Mouse (Mus musculus): ENCODE results near the gene Rpl10a. TPM values are rescaled to one million over a fixed set of nuclear protein-coding genes. Genes with fewer than 3 reads are reported as not detected.
"Not testable (repeated sequence)": the region's sequence is repeated elsewhere in the genome, so short reads cannot be mapped to it uniquely, and the experiment has no call there.

The Rpl10a gene
- total and polyA plus RNA-seq, 2 experiments from 2014 or later = 255 to 939 TPM

- DNase-seq (ENCODE audit: low spot score) (no peak), ATAC-seq (ENCODE audit: insufficient read depth, low read depth) (peak; percentile 53; the same call in 1 of the 2 replicates)
- peak overlapping the region; percentile 93 for H3K27ac ChIP-seq (ENCODE audit: low read depth)
Measured at GRCm38 (mm10) chr17:28327673-28328325, 472 bp upstream of the Rpl10a start.

GRCm38 (mm10) chr17:28328946-28329345, 675 bp downstream of the Rpl10a start:
- WGBS = under 1% methylated on average over 25 of the region's 25 CpGs
- ATAC-seq (ENCODE audit: insufficient read depth, low read depth) = peak; percentile 13
- H3K4me1 ChIP-seq (ENCODE audit: control insufficient read depth, insufficient read depth) = peaks cover 18% of the 10 kb centered on the region

More at GRCm38 (mm10) chr17:28327673-28328325, 472 bp upstream of the Rpl10a start:
- H3K36me3 ChIP-seq (replicated peaks; ENCODE audit: control insufficient read depth, insufficient read depth, low read length) = peaks cover 33% of the 10 kb centered on the region
- peak overlapping the region; percentile 73 for H3K4me3 ChIP-seq (ENCODE audit: low read depth, low read length)
- no peaks in the 10 kb centered on the region for H3K27me3 ChIP-seq (ENCODE audit: control insufficient read depth, insufficient read depth, low read length)
- peak overlapping the region; percentile 81 for H3K4me2 ChIP-seq (ENCODE audit: low read depth, low read length)
- WGBS = 13% methylated on average over 22 of the region's 22 CpGs
- peaks cover 18% of the 10 kb centered on the region for H3K4me1 ChIP-seq (ENCODE audit: control insufficient read depth, insufficient read depth)
- TF ChIP-seq CTCF (IDR thresholded peaks at IDR 0.05; ENCODE audit: low read depth) (no peak), EP300 (IDR thresholded peaks at IDR 0.05; ENCODE audit: low read depth) (no peak)
- H3K9me3 ChIP-seq (replicated peaks; ENCODE audit: control insufficient read depth, low read length) = no peaks in the 10 kb centered on the region
- peak overlapping the region; percentile 45 for H3K9ac ChIP-seq (replicated peaks; ENCODE audit: low read depth, low read length)

GRCm38 (mm10) chr17:28329503-28330231, 1.4 kb downstream of the Rpl10a start:
- no peak for TF ChIP-seq CTCF (IDR thresholded peaks at IDR 0.05; ENCODE audit: low read depth)
- TF ChIP-seq EP300 (IDR thresholded peaks at IDR 0.05; ENCODE audit: low read depth) = no peak
- Histone ChIP-seq H3K4me1 (ENCODE audit: control insufficient read depth, insufficient read depth) (peaks cover 18% of the 10 kb centered on the region), H3K36me3 (replicated peaks; ENCODE audit: control insufficient read depth, insufficient read depth, low read length) (peaks cover 36% of the 10 kb centered on the region), H3K27ac (ENCODE audit: low read depth) (peak overlapping the region; percentile 93; the same call in 1 of the 2 replicates), H3K27me3 (ENCODE audit: control insufficient read depth, insufficient read depth, low read length) (no peaks in the 10 kb centered on the region), H3K4me3 (ENCODE audit: low read depth, low read length) (peak overlapping the region; percentile 73), H3K9me3 (replicated peaks; ENCODE audit: control insufficient read depth, low read length) (no peaks in the 10 kb centered on the region), H3K9ac (replicated peaks; ENCODE audit: low read depth, low read length) (peak overlapping the region; percentile 88), H3K4me2 (ENCODE audit: low read depth, low read length) (peak overlapping the region; percentile 81)
- ATAC-seq (ENCODE audit: insufficient read depth, low read depth) (no peak), DNase-seq (ENCODE audit: low spot score) (no peak)
- WGBS = 5% methylated on average over 4 of the region's 4 CpGs

More at GRCm38 (mm10) chr17:28328946-28329345, 675 bp downstream of the Rpl10a start:
- Histone ChIP-seq H3K27ac (ENCODE audit: low read depth) (peak overlapping the region; percentile 93), H3K4me2 (ENCODE audit: low read depth, low read length) (peak overlapping the region; percentile 81), H3K9me3 (replicated peaks; ENCODE audit: control insufficient read depth, low read length) (no peaks in the 10 kb centered on the region), H3K27me3 (ENCODE audit: control insufficient read depth, insufficient read depth, low read length) (no peaks in the 10 kb centered on the region), H3K36me3 (replicated peaks; ENCODE audit: control insufficient read depth, insufficient read depth, low read length) (peaks cover 30% of the 10 kb centered on the region), H3K4me3 (ENCODE audit: low read depth, low read length) (peak overlapping the region; percentile 73), H3K9ac (replicated peaks; ENCODE audit: low read depth, low read length) (peak overlapping the region; percentile 88)
- TF ChIP-seq CTCF (IDR thresholded peaks at IDR 0.05; ENCODE audit: low read depth) = no peak
- no peak for TF ChIP-seq EP300 (IDR thresholded peaks at IDR 0.05; ENCODE audit: low read depth)
- no peak for DNase-seq (ENCODE audit: low spot score)

GRCm38 (mm10) chr17:28330232-28330546, 1.9 kb downstream of the Rpl10a start:
- peak overlapping the region; percentile 73; the same call in 1 of the 2 replicates for H3K4me3 ChIP-seq (ENCODE audit: low read depth, low read length)
- peaks cover 18% of the 10 kb centered on the region for H3K4me1 ChIP-seq (ENCODE audit: control insufficient read depth, insufficient read depth)
- H3K9me3 ChIP-seq (replicated peaks; ENCODE audit: control insufficient read depth, low read length) = no peaks in the 10 kb centered on the region
- no peak for DNase-seq (ENCODE audit: low spot score)
- H3K36me3 ChIP-seq (replicated peaks; ENCODE audit: control insufficient read depth, insufficient read depth, low read length) = peaks cover 36% of the 10 kb centered on the region
- peak overlapping the region; percentile 81 for H3K4me2 ChIP-seq (ENCODE audit: low read depth, low read length)
- 47% methylated on average over 2 of the region's 2 CpGs for WGBS
- H3K27me3 ChIP-seq (ENCODE audit: control insufficient read depth, insufficient read depth, low read length) = no peaks in the 10 kb centered on the region
- peak overlapping the region; percentile 88; the same call in 1 of the 2 replicates for H3K9ac ChIP-seq (replicated peaks; ENCODE audit: low read depth, low read length)
- ATAC-seq (ENCODE audit: insufficient read depth, low read depth) = no peak
- TF ChIP-seq EP300 (IDR thresholded peaks at IDR 0.05; ENCODE audit: low read depth) (no peak), CTCF (IDR thresholded peaks at IDR 0.05; ENCODE audit: low read depth) (no peak)
- no peak overlapping the region for H3K27ac ChIP-seq (ENCODE audit: low read depth)

- peaks cover 18% of the 10 kb centered on the region for H3K4me1 ChIP-seq (ENCODE audit: control insufficient read depth, insufficient read depth)
- H3K9ac ChIP-seq (replicated peaks; ENCODE audit: low read depth, low read length); H3K9me3 ChIP-seq (replicated peaks; ENCODE audit: control insufficient read depth, low read length); DNase-seq (ENCODE audit: low spot score); ATAC-seq (ENCODE audit: insufficient read depth, low read depth); H3K4me3 ChIP-seq (ENCODE audit: low read depth, low read length); H3K27me3 ChIP-seq (ENCODE audit: control insufficient read depth, insufficient read depth, low read length); H3K27ac ChIP-seq (ENCODE audit: low read depth); H3K4me2 ChIP-seq (ENCODE audit: low read depth, low read length): not testable (repeated sequence)
- WGBS = 67% methylated on average over 6 of the region's 8 CpGs
- H3K36me3 ChIP-seq (replicated peaks; ENCODE audit: control insufficient read depth, insufficient read depth, low read length) = peaks cover 36% of the 10 kb centered on the region
Measured at GRCm38 (mm10) chr17:28330590-28330989, 2.3 kb downstream of the Rpl10a start.
